Mouse (Mus musculus) central nervous system, embryonic 18 days (tissue): ENCODE results near the gene Ubr7. TPM values are rescaled to one million over a fixed set of nuclear protein-coding genes. Genes with fewer than 3 reads are reported as not detected.

ENCODE experiments used
- polyA plus RNA-seq: library from polyadenylated mRNA; depleted of rRNA; stranded (reverse); fragments of >200 nt; gene quantifications from 2 replicates; pipeline ENCODE4 v1.2.3, GENCODE M21; 2012; rRNA removed

The Ubr7 gene
- 36.2 and 37.7 TPM in 2 replicates for polyA plus RNA-seq

DNA sequence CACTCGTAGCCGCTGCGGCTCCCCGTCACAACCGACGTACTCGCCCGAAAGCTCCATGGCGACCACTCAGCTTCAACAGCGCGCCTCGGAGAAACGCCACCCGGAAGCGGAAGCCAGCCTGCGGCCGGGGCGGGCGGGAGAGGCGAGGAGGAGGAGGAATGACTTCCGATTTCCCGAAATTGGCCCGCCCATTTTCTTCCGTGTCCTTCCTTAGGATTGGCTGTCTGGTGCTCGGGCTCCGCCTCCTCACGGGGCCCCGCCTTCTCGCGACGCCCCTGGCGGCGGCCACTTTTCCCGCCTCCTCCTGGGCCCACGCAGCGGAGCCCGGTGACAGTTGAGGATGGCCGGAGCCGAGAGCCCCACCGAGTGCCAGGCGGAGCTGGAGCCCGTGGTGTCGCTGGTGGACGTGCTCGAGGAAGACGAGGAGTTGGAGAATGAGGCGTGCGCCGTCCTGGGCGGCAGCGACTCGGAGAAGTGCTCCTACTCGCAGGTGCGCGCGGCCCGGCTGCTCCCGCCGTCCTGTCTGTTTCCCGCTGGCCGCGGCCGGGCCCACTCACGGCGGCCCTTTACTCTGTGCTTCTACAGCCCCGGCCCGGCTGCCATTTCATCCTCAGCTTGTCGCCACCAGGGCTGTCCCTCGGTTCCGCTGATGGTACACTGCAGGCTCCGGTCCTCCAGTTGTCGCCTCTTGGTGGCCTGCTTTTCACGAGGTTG is at the start of gene Ubr7, which contains the start of the genes Gm28051 and Gon7:
Gene Ubr7 (plus strand): TSS at position 279 of the 714 bp plus-strand sequence.
Gene Gm28051 (minus strand): TSS at position 77 of the 714 bp plus-strand sequence.
Gene Gon7 (minus strand): TSS at position 115 of the 714 bp plus-strand sequence.

DNA sequence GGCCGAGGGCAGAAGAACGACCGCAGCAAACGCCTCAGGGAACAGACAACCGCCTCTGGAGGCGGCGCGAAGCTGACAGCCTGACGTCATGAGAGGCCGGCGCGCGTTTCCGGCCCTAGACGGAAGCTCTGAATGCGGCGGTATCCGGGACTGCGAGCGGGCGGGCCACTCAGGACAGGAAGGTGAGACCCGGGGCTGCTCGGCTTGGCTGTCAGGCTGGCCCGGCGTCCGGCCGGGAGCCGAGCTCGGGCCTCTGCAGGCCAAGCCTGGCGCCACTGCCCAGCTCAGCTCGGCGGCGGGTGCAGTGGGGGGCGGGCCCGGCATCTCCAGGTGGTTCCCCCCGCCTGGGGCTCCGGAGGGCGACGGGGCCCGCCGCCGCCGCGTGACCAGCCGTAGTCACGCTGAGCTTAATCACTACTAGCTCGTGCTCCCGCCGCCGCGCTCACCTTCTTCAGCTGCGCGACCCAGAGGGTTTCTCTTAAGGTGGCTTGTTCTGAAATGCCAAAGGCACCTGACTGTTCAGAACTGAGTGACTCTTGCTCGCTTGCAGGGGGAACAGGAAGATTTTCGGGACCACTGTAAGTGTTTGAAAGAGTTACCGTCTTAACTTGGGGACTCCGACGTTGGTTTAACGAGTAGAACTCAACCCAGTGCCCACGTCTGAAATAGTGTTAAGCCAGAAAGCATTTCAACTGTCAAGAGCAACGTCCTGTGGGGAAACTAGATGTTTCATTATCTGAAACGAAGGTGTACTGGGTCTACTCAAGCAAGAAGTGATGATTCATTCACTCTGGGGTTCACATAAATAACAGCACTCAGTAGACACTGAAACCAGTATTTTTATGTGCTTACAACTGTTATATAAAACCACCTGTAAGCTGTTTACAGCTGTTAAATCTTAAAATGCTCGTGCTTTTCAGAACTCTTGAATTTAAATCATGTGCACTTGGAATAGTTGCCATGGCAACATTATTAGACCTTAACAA is 13.9 kb upstream of the Ubr7 start, which contains the start of the genes Moap1 and Tmem251:
Gene Moap1 (minus strand): TSS at position 73 of the 986 bp plus-strand sequence.
Gene Tmem251 (plus strand): TSS at position 174 of the 986 bp plus-strand sequence.

DNA sequence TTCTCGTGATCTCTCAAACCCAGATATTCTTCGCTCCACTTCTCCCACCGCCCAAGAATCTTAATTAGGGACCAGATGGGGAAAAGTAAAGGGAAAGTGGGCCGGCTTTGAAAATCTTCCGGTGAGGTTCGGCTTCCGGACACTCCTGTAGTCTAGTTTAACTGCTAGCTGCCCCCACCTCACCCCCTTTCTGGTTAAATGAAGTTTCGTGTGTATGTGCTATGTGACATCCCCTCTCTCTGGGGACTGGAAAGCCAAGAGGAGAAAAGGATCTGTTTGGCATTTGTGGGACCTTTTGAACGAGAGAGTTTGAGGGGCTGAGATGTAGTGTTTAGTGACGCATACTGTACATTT is 613 bp downstream of the Ubr7 start, which contains the start of gene Gm20604:
Gene Gm20604 (minus strand): TSS at position 270 of the 354 bp plus-strand sequence.

Other genes starting within 250 kb of the Ubr7 start
- gene Chga, start 203.0 kb upstream of the Ubr7 start, polyA plus RNA-seq, result 87.8 and 93.9 TPM in 2 replicates
- 37.7 and 43.1 TPM in 2 replicates for gene Itpk1, start 53.0 kb upstream of the Ubr7 start, polyA plus RNA-seq
- 19.6 and 20.2 TPM in 2 replicates for gene Moap1, start 14.3 kb upstream of the Ubr7 start, polyA plus RNA-seq
- 4.4 and 5.0 TPM in 2 replicates for gene Tmem251, start 14.2 kb upstream of the Ubr7 start, polyA plus RNA-seq
- gene Gm28051, start 202 bp upstream of the Ubr7 start, polyA plus RNA-seq, result not detected in 2 replicates
- 28.5 and 30.1 TPM in 2 replicates for gene Gon7, start 164 bp upstream of the Ubr7 start, polyA plus RNA-seq
- 39.1 and 41.4 TPM in 2 replicates for gene Gm20604, start 705 bp downstream of the Ubr7 start, polyA plus RNA-seq
- 19.5 and 20.4 TPM in 2 replicates for gene Btbd7, start 120.5 kb downstream of the Ubr7 start, polyA plus RNA-seq
- gene Cox8c, start 141.3 kb downstream of the Ubr7 start, polyA plus RNA-seq, result not detected in 2 replicates
- 38.9 and 39.3 TPM in 2 replicates for gene Unc79, start 190.9 kb downstream of the Ubr7 start, polyA plus RNA-seq